Mouse (Mus musculus): ENCODE measurements around the gene Cfap99. TPM values are rescaled to one million over a fixed set of nuclear protein-coding genes. Genes with fewer than 3 reads are reported as not detected.
A peak's percentile ranks its signal among the peaks of the same experiment; 100 is the strongest.

The Cfap99 gene
- polyA plus RNA-seq, 1 experiment from 2014 or later = not detected

GRCm38 (mm10) chr5:34336775-34337450 is 48.5 kb downstream of the Cfap99 start:
- peak overlapping the region; percentile 100 for H3K4me3 ChIP-seq
- H3K9me3 ChIP-seq = no peaks in the 10 kb centered on the region
- H3K27ac ChIP-seq (replicated peaks) = peak overlapping the region; percentile 95
- H3K27me3 ChIP-seq = no peaks in the 10 kb centered on the region
- peak; percentile 11; the same call in 1 of the 2 replicates for ATAC-seq (ENCODE audit: low FRiP score, low read depth)
- WGBS = 0% methylated on average over 42 of the region's 42 CpGs
- no peaks in the 10 kb centered on the region for H3K36me3 ChIP-seq
- H3K4me2 ChIP-seq = peak overlapping the region; percentile 86
- H3K4me1 ChIP-seq (replicated peaks) = peaks cover 27% of the 10 kb centered on the region
- peak overlapping the region; percentile 98 for H3K9ac ChIP-seq

- Histone ChIP-seq H3K9me3 (no peaks in the 10 kb centered on the region), H3K4me1 (replicated peaks) (peaks cover 25% of the 10 kb centered on the region), H3K4me2 (no peak overlapping the region), H3K4me3 (no peak overlapping the region), H3K36me3 (peaks cover 8% of the 10 kb centered on the region; the same call in 1 of the 2 replicates), H3K27me3 (no peaks in the 10 kb centered on the region), H3K27ac (replicated peaks) (no peak overlapping the region), H3K9ac (no peak overlapping the region)
- WGBS = 97% methylated on average over 6 of the region's 6 CpGs
- no peak for ATAC-seq (ENCODE audit: low FRiP score, low read depth)
These were observed 51.8 kb downstream of the Cfap99 start for GRCm38 (mm10) chr5:34340246-34340645.

GRCm38 (mm10) chr5:34352084-34352631 is 63.8 kb downstream of the Cfap99 start:
- WGBS = 95% methylated on average over 3 of the region's 3 CpGs
- H3K36me3 ChIP-seq = peaks cover 67% of the 10 kb centered on the region

GRCm38 (mm10) chr5:34360261-34360660 is 71.9 kb downstream of the Cfap99 start:
- Histone ChIP-seq H3K36me3 (peaks cover 22% of the 10 kb centered on the region), H3K4me2 (no peak overlapping the region), H3K9me3 (no peaks in the 10 kb centered on the region), H3K9ac (no peak overlapping the region), H3K4me3 (no peak overlapping the region), H3K27ac (replicated peaks) (no peak overlapping the region), H3K4me1 (replicated peaks) (no peaks in the 10 kb centered on the region), H3K27me3 (no peaks in the 10 kb centered on the region)
- 93% methylated on average over 3 of the region's 3 CpGs for WGBS
- ATAC-seq (ENCODE audit: low FRiP score, low read depth) = no peak

More at GRCm38 (mm10) chr5:34352084-34352631, 63.8 kb downstream of the Cfap99 start:
- no peak overlapping the region for H3K4me2 ChIP-seq
- no peaks in the 10 kb centered on the region for H3K4me1 ChIP-seq (replicated peaks)
- H3K9ac ChIP-seq = no peak overlapping the region
- no peaks in the 10 kb centered on the region for H3K27me3 ChIP-seq
- no peak for ATAC-seq (ENCODE audit: low FRiP score, low read depth)
- no peak overlapping the region for H3K27ac ChIP-seq (replicated peaks)
- H3K4me3 ChIP-seq = no peak overlapping the region
- no peaks in the 10 kb centered on the region for H3K9me3 ChIP-seq

GRCm38 (mm10) chr5:34363115-34363514 is 74.7 kb downstream of the Cfap99 start:
- Histone ChIP-seq H3K4me2 (no peak overlapping the region), H3K36me3 (peaks cover 16% of the 10 kb centered on the region), H3K9me3 (no peaks in the 10 kb centered on the region), H3K27me3 (no peaks in the 10 kb centered on the region), H3K4me3 (no peak overlapping the region), H3K9ac (no peak overlapping the region), H3K4me1 (replicated peaks) (no peaks in the 10 kb centered on the region), H3K27ac (replicated peaks) (no peak overlapping the region)
- no peak for ATAC-seq (ENCODE audit: low FRiP score, low read depth)

GRCm38 (mm10) chr5:34368551-34369290 is 80.3 kb downstream of the Cfap99 start:
- peak overlapping the region; percentile 81 for H3K4me3 ChIP-seq
- peak overlapping the region; percentile 88 for H3K27ac ChIP-seq (replicated peaks)
- peak overlapping the region; percentile 67 for H3K9ac ChIP-seq
- no peaks in the 10 kb centered on the region for H3K9me3 ChIP-seq
- no peaks in the 10 kb centered on the region for H3K27me3 ChIP-seq
- WGBS = 70% methylated on average over 7 of the region's 7 CpGs
- H3K4me1 ChIP-seq (replicated peaks) = peaks cover 23% of the 10 kb centered on the region
- ATAC-seq (ENCODE audit: low FRiP score, low read depth) = no peak
- no peaks in the 10 kb centered on the region for H3K36me3 ChIP-seq
- H3K4me2 ChIP-seq = peak overlapping the region; percentile 58

- 0% methylated on average over 45 of the region's 64 CpGs for WGBS
- Histone ChIP-seq H3K4me3 (peak within 1 kb of the TSS; percentile 81), H3K36me3 (no peaks in the 10 kb centered on the region), H3K27ac (replicated peaks) (peak within 1 kb of the TSS; percentile 88), H3K27me3 (no peaks in the 10 kb centered on the region), H3K4me2 (peak within 1 kb of the TSS; percentile 63), H3K9me3 (no peaks in the 10 kb centered on the region), H3K9ac (peak within 1 kb of the TSS; percentile 86), H3K4me1 (replicated peaks) (peaks cover 23% of the 10 kb centered on the region)
- peak; percentile 100 for ATAC-seq (ENCODE audit: low FRiP score, low read depth)
These were observed 81.1 kb downstream of the Cfap99 start, which contains the start of gene Fam193a for GRCm38 (mm10) chr5:34369341-34370021. Fam193a (plus strand) TSS chr5:34369933.

GRCm38 (mm10) chr5:34370022-34370823 is 81.8 kb downstream of the Cfap99 start:
- H3K4me3 ChIP-seq = peak overlapping the region; percentile 81
- H3K9ac ChIP-seq = peak overlapping the region; percentile 86
- no peaks in the 10 kb centered on the region for H3K9me3 ChIP-seq
- under 1% methylated on average over 59 of the region's 114 CpGs for WGBS
- peak overlapping the region; percentile 88 for H3K27ac ChIP-seq (replicated peaks)
- H3K4me2 ChIP-seq = peak overlapping the region; percentile 63
- ATAC-seq (ENCODE audit: low FRiP score, low read depth) = no peak
- H3K36me3 ChIP-seq = no peaks in the 10 kb centered on the region
- H3K4me1 ChIP-seq (replicated peaks) = peaks cover 28% of the 10 kb centered on the region
- H3K27me3 ChIP-seq = no peaks in the 10 kb centered on the region

- Histone ChIP-seq H3K9ac (peak overlapping the region; percentile 86), H3K4me2 (peak overlapping the region; percentile 63), H3K36me3 (no peaks in the 10 kb centered on the region), H3K27ac (replicated peaks) (peak overlapping the region; percentile 88), H3K27me3 (no peaks in the 10 kb centered on the region), H3K4me3 (peak overlapping the region; percentile 81), H3K9me3 (no peaks in the 10 kb centered on the region), H3K4me1 (replicated peaks) (peaks cover 28% of the 10 kb centered on the region)
- ATAC-seq (ENCODE audit: low FRiP score, low read depth) = no peak
- WGBS = 31% methylated on average over 8 of the region's 8 CpGs
These were observed 82.4 kb downstream of the Cfap99 start for GRCm38 (mm10) chr5:34370840-34371239.

- no peak for ATAC-seq (ENCODE audit: low FRiP score, low read depth)
- Histone ChIP-seq H3K9me3 (no peaks in the 10 kb centered on the region), H3K27ac (replicated peaks) (no peak overlapping the region), H3K4me3 (0 out of 2 replicates have a peak overlapping the region, but pooled peaks have one; percentile 1), H3K4me1 (replicated peaks) (peaks cover 28% of the 10 kb centered on the region), H3K36me3 (no peaks in the 10 kb centered on the region), H3K27me3 (no peaks in the 10 kb centered on the region), H3K4me2 (peak overlapping the region; percentile 21), H3K9ac (no peak overlapping the region)
These were observed 83.7 kb downstream of the Cfap99 start for GRCm38 (mm10) chr5:34372141-34372540.

GRCm38 (mm10) chr5:34372541-34372940 is 84.1 kb downstream of the Cfap99 start:
- H3K27me3 ChIP-seq = no peaks in the 10 kb centered on the region
- H3K27ac ChIP-seq (replicated peaks) = no peak overlapping the region
- ATAC-seq (ENCODE audit: low FRiP score, low read depth) = no peak
- no peak overlapping the region for H3K9ac ChIP-seq
- H3K4me2 ChIP-seq = no peak overlapping the region
- H3K4me1 ChIP-seq (replicated peaks) = peaks cover 28% of the 10 kb centered on the region
- no peak overlapping the region for H3K4me3 ChIP-seq
- H3K36me3 ChIP-seq = no peaks in the 10 kb centered on the region
- H3K9me3 ChIP-seq = no peaks in the 10 kb centered on the region
